Mouse (Mus musculus) G1E (cell line): ENCODE data around the gene Cltb.

Source experiments
- CTCF ChIP-seq: IDR thresholded peaks from 2 replicates; pipeline ENCODE4 v1.5.1; 2012; ENCODE audit warnings: low read depth, low read length, inconsistent platforms, mixed read lengths
- TAL1 ChIP-seq: conservative IDR thresholded peaks from 2 replicates; pipeline ENCODE4 v1.6.1; 2012; ENCODE audit warnings: low read depth, low read length, inconsistent platforms, mixed read lengths

DNA sequence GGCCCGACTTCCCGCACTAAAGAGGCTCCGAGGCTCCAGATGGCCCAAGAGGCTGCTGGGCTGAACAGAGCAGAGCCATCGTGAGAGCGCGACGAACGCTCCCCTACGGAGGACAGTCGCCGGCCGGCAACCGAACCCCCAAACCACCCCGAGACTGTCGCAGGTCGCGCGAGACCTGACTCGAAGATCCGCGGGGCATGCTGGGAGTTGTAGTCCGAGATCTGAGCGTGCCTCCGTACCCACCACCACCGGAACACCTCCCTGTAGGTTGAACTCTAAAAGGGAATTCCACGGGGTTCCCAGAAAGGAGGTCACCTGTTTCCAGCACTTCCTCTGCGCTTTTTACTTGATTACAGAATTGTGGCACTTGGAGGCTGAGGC lies 46.0 kb downstream of the Cltb start, which contains the start of gene 4833439L19Rik:
- no peak for TF ChIP-seq CTCF
- no peak for TF ChIP-seq TAL1
